Mouse (Mus musculus) stomach, adult 2 months (tissue): ENCODE data around the gene Mknk2. TPM values are rescaled to one million over a fixed set of nuclear protein-coding genes. Genes with fewer than 3 reads are reported as not detected.

Experiments used
- polyA plus RNA-seq: library from polyadenylated mRNA; depleted of rRNA; stranded (reverse); fragments of >200 nt; gene quantifications from 2 replicates; pipeline ENCODE4 v1.2.3, GENCODE M21; 2012; rRNA removed

The Mknk2 gene
- 165 and 210 TPM in 2 replicates for polyA plus RNA-seq

GRCm38 (mm10) chr10:80677942-80678436, at the start of gene Mknk2:
TSS of gene Mknk2 (minus strand) at chr10:80678112.

DNA sequence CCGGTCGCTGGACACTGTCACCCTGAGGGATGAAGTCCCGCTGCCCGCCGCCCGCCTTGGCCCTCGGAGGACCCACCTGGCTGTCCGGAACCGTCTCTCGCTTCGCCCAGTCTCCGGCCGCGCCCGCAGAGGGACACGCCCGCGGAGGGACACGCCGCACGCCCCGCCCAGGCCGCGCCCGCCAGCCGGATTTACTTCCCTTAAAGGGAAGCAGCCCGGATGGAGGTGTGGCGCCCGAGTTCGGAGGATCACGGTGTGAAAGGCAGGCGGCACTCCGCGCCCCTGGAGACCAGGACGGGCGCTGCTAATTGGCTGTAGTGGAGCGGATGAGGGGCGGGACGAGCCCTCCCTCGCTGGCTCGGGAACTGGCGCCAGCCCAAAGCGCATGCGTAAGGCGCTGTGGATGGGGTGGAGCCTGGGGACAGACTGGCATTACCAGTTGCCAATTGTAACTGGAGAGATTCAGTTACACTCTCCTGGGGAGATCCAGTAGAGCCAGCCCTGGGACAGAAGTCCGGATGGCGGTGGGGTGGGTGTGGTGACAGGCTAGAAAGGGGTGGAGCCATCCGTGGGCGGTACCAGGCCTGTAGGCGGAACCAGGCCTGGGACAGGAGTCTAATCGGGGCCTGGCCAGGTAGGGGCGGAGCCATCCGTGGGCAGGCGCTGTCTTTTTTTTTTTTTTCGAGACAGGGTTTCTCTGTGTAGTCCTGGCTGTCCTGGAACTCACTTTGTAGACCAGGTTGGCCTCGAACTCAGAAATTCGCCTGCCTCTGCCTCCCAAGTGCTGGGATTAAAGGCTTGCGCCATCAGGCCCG, 24.0 kb upstream of the Mknk2 start, which contains the start of the genes Mob3a and Izumo4:
TSS of gene Mob3a (minus strand) at position 257 of the 815 bp plus-strand sequence.
TSS of gene Izumo4 (plus strand) at position 464 of the 815 bp plus-strand sequence.

DNA sequence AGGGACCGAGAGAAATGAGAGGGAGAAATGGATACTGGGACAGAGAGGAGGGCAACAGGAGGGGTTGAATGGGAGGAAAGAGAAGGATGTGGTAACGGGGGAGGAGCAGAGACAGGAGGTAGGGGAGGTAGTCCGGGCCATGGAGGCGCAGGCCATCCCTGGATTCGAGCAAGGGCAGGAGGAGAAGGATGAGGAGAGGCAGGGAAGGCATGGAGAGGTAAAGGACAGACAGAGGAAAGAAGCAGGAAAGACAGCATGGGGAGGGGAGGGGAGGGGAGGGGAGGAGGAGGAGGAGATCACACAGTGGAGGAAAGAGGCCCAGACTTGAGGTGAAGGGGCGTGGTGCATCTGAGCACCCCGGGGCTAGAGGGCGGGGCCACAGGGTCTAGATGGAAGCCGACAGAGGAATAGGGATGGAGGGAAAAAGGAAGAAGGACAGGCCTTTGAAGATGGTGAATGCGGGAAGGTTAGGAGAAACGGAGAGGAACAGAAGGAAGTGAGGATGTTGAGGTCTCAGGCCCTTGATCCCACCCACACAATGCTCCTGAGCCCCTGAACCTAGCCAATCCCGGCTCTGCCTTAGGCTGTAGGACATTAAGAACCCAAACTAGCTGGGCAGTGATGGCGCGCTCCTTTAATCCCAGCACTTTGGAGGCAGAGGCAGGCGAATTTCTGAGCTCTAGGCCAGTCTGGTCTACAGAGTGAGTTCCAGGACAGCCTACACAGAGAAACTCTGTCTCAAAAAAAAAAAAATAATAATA, 20.9 kb downstream of the Mknk2 start, which contains the start of gene Btbd2:
TSS of gene Btbd2 (minus strand) at position 209 of the 761 bp plus-strand sequence.

GRCm38 (mm10) chr10:80622661-80623456, 55.1 kb downstream of the Mknk2 start, which contains the start of gene Csnk1g2:
TSS of gene Csnk1g2 (plus strand) at chr10:80622838.

Other genes starting within 250 kb of the Mknk2 start
- gene Tcf3, start 244.5 kb downstream of the Mknk2 start, polyA plus RNA-seq: 34.4 and 36.4 TPM in 2 replicates
- gene Onecut3, start 183.3 kb downstream of the Mknk2 start, polyA plus RNA-seq: 1.2 and 1.8 TPM in 2 replicates
- gene Atp8b3, start 139.0 kb downstream of the Mknk2 start, polyA plus RNA-seq: not detected in 2 replicates
- gene Rexo1, start 116.6 kb downstream of the Mknk2 start, polyA plus RNA-seq: 24.4 and 24.8 TPM in 2 replicates
- gene Klf16, start 100.8 kb downstream of the Mknk2 start, polyA plus RNA-seq: 17.2 and 26.0 TPM in 2 replicates
- 263 and 463 TPM in 2 replicates for gene Abhd17a, start 87.8 kb downstream of the Mknk2 start, polyA plus RNA-seq
- gene Scamp4, start 75.2 kb downstream of the Mknk2 start, polyA plus RNA-seq: 91.7 and 103 TPM in 2 replicates
- gene Adat3, start 75.2 kb downstream of the Mknk2 start, polyA plus RNA-seq: 10.5 and 14.2 TPM in 2 replicates
- gene Gm49322, start 72.1 kb downstream of the Mknk2 start, polyA plus RNA-seq: 0.62 and 1.2 TPM in 2 replicates
- gene Csnk1g2, start 55.3 kb downstream of the Mknk2 start, polyA plus RNA-seq: 114 and 151 TPM in 2 replicates
- gene Btbd2, start 21.0 kb downstream of the Mknk2 start, polyA plus RNA-seq: 38.9 and 41.5 TPM in 2 replicates
- gene Mob3a, start 23.9 kb upstream of the Mknk2 start, polyA plus RNA-seq: 15.0 and 20.9 TPM in 2 replicates
- 30.1 and 36.5 TPM in 2 replicates for gene Izumo4, start 24.1 kb upstream of the Mknk2 start, polyA plus RNA-seq
- 53.8 and 63.4 TPM in 2 replicates for gene Ap3d1, start 64.2 kb upstream of the Mknk2 start, polyA plus RNA-seq
- 20.4 and 21.6 TPM in 2 replicates for gene Dot1l, start 77.1 kb upstream of the Mknk2 start, polyA plus RNA-seq
- 28.3 and 33.0 TPM in 2 replicates for gene Sf3a2, start 120.1 kb upstream of the Mknk2 start, polyA plus RNA-seq
- gene Plekhj1, start 120.5 kb upstream of the Mknk2 start, polyA plus RNA-seq: 26.0 and 33.2 TPM in 2 replicates
- gene Amh, start 127.1 kb upstream of the Mknk2 start, polyA plus RNA-seq: 11.5 and 23.8 TPM in 2 replicates
- gene Jsrp1, start 135.4 kb upstream of the Mknk2 start, polyA plus RNA-seq: 2.5 and 3.3 TPM in 2 replicates
- gene Oaz1, start 148.5 kb upstream of the Mknk2 start, polyA plus RNA-seq: 614 and 821 TPM in 2 replicates
- 0.53 and 0.84 TPM in 2 replicates for gene Lingo3, start 165.9 kb upstream of the Mknk2 start, polyA plus RNA-seq
- 58.8 and 71.4 TPM in 2 replicates for gene Lsm7, start 177.1 kb upstream of the Mknk2 start, polyA plus RNA-seq
- 48.6 and 56.7 TPM in 2 replicates for gene Sppl2b, start 177.2 kb upstream of the Mknk2 start, polyA plus RNA-seq
- gene Tmprss9, start 193.7 kb upstream of the Mknk2 start, polyA plus RNA-seq: 19.4 and 39.8 TPM in 2 replicates
- 106 and 120 TPM in 2 replicates for gene Timm13, start 222.9 kb upstream of the Mknk2 start, polyA plus RNA-seq
- 15.5 and 17.3 TPM in 2 replicates for gene Lmnb2, start 240.1 kb upstream of the Mknk2 start, polyA plus RNA-seq